In genomic region chrX:151780348-151780747, GRCm38 (mm10) we compare ENCODE assay signal across 20 mouse cellular contexts. TPM values are rescaled to one million over a fixed set of nuclear protein-coding genes. Genes with fewer than 3 reads are reported as not detected.
DNase-seq lines count a peak whose midpoint lies in the region; ATAC-seq lines count a peak whose summit lies in the region.
"Had no signal": no experiment of that assay in that cellular context is flagged by ENCODE, and none has a peak within 500 bp of the region (broad histone marks: within the 10 kb centered on the region; RNA-seq: fewer than 3 reads in every experiment).

No protein-coding gene starts in this region.

- ATAC-seq in activated CD4-positive, CD25-positive, alpha-beta regulatory T cell, adult 4 months: peak; percentile 79
- ATAC-seq: forebrain, embryonic 14.5 days; forebrain, postnatal 0 days; hindbrain, postnatal 0 days; intestine, embryonic 15.5 days had no signal

- DNase-seq in 3T3-L1 (ENCODE audit: low read depth, low spot score): peak; percentile 22
- DNase-seq in CD4-positive, CD25-positive, alpha-beta regulatory T cell, adult 2 months (ENCODE audit: low read depth, low spot score): peak; percentile 51
- peak; percentile 14 for DNase-seq in naive thymus-derived CD4-positive, alpha-beta T cell, adult 2 months (ENCODE audit: low read depth)
- DNase-seq in urinary bladder, postnatal 25 days (ENCODE audit: low spot score): no peak
- DNase-seq in testis, postnatal 10 days (ENCODE audit: low spot score): no peak
- DNase-seq in heart, postnatal 4 days: no peak
- DNase-seq: adrenal gland, postnatal 10 days; adrenal gland, postnatal 36 days; cerebellum, adult 18-20 months; cerebellum, adult 9-11 months; cerebellum, postnatal 25 days; forebrain, postnatal 0 days; gastrocnemius, postnatal 25 days; heart, adult 18-20 months; heart, postnatal 10 days; heart, postnatal 36 days had no signal

RNA-seq across cellular contexts. Expression of gene Huwe1, which starts 20.3 kb away (rescaled TPM):
- 10 to 100 TPM; 45.3 to 56.5 TPM for polyA plus RNA-seq in activated CD4-positive, CD25-positive, alpha-beta regulatory T cell, adult 4 months (2017; shearing (Covaris generic))
- total RNA-seq in heart, postnatal 4 days (2021): 100 to 1,000 TPM; 180 to 187 TPM

Comparison
In these comparisons a context has a peak if more than half of its experiments do, and no peak if none do; other contexts are left out.
1. DNase-seq: peak in 3T3-L1 (single experiment), CD4-positive, CD25-positive, alpha-beta regulatory T cell, adult 2 months (single experiment) and naive thymus-derived CD4-positive, alpha-beta T cell, adult 2 months (single experiment); none in urinary bladder, postnatal 25 days (single experiment), testis, postnatal 10 days (single experiment) and heart, postnatal 4 days (single experiment).